Mouse (Mus musculus) layer of hippocampus, adult 9-10 months (tissue): Measurements from ENCODE around the gene Magi2.

Experiments
- DNase-seq: peaks from one replicate; pipeline ENCODE4 v3.0.0; 2022; ENCODE audit warnings: low spot score

The Magi2 gene

DNA sequence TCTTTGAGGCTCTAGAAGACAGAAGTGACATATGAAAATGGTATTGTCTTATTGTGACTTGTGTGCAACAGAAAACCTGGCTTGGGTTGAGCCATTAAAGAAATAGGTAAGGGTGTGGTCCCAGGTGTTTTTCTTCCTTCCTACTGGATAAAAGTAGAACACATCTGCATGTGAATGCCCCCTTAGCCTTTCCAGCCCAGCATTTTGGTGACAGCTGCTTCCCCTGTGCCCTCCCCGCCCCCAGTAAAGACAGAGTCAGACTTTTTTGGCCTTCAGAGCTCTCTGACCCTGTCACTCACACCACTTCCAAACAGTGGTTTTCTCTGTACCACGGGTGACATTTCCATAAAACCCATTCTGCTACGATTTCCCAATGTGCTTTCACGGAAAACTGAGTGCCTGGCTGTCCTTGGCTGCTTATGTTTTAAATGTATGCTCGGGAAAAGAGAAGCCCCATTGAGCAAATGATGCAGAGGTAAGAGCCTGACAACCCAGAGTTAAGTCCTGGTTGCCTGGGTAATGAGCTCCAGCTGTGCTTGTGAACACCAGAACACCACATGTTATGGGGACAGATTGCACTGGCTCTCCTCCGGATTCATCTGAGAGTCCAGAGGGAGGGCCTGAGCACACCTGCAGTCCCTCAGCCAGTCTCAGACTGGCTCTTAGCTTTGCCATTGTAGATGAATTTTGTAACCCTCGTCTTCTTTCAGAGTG is 1377.1 kb downstream of the Magi2 start:
- no peak for DNase-seq

GRCm38 (mm10) chr5:20606497-20606896 is 1379.7 kb downstream of the Magi2 start:
- DNase-seq = no peak

DNA sequence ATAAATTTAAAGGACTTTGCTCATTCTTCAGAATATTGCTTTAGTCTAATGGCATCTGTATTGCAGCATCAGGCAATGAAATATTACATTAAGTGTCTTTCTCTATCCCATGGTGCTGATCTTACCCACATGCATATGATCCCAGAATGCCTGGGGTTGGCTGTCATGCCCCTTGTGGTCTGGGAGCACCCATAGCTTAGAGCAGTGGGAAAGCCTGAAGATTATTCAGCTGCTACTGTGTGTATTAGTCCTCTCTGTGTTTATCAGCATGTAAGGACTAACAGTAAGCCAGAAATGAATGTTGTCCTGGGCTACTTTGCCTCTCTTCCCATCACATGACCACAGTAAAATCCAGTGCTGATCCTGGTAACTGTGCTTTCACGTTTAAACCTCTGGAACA is 1380.7 kb downstream of the Magi2 start:
- no peak for DNase-seq

DNA sequence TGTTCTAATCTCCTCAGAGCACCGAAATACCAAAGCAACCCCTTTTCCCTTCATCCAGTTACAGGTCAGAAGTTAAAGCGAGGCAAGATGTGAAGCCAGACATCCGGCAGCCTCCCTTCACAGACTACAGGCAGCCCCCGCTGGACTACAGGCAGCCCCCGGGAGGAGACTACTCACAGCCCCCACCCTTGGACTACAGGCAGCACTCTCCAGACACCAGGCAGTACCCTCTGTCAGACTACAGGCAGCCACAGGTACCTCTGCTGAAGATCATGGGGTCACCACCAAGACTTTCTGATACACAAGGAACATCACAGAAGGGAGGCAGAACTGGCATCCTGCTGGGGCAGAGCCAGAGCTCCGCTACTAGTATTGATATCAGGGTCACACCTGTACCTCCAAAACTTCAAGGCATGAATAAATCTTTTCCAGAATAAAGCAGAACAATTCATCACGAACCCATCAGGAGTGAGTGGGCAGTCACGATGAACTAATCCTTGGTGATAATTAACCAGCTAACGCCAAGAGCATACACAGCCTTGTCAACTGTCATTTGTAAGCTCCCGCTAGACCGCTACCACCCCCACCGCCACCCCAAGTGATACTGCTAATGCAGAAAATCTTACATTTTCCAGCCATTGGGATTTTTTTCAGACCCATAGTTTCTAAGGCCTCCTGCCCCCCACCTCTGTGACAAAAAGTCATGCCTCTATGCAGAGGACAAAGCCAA is 1382.5 kb downstream of the Magi2 start:
- no peak for DNase-seq

DNA sequence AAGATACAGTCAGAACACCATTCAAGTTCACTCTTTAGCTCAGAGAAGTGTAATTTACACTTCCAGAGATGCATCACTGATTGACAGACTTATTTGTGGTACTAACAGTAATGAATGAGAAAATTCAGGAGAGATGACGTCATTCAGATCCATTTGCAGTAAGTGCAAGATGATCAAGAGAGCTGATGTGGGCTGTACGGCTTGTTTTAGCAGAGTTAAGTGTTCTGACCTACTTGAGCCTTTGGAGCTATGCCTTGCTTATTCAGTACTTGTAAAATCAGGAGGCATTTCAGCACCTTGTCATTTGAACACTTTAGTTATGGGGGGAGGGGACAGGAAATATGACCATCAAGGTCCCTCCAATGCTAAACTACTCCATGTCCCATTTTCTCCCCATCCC is 1383.8 kb downstream of the Magi2 start:
- no peak for DNase-seq

- DNase-seq = no peak
Measured at GRCm38 (mm10) chr5:20612616-20613015, 1385.8 kb downstream of the Magi2 start.

- no peak for DNase-seq
Measured at GRCm38 (mm10) chr5:20614891-20615290, 1388.1 kb downstream of the Magi2 start.

- no peak for DNase-seq
Measured at GRCm38 (mm10) chr5:20620596-20621511, 1394.0 kb downstream of the Magi2 start.

- no peak for DNase-seq
Measured at GRCm38 (mm10) chr5:20622417-20622816, 1395.6 kb downstream of the Magi2 start.

DNA sequence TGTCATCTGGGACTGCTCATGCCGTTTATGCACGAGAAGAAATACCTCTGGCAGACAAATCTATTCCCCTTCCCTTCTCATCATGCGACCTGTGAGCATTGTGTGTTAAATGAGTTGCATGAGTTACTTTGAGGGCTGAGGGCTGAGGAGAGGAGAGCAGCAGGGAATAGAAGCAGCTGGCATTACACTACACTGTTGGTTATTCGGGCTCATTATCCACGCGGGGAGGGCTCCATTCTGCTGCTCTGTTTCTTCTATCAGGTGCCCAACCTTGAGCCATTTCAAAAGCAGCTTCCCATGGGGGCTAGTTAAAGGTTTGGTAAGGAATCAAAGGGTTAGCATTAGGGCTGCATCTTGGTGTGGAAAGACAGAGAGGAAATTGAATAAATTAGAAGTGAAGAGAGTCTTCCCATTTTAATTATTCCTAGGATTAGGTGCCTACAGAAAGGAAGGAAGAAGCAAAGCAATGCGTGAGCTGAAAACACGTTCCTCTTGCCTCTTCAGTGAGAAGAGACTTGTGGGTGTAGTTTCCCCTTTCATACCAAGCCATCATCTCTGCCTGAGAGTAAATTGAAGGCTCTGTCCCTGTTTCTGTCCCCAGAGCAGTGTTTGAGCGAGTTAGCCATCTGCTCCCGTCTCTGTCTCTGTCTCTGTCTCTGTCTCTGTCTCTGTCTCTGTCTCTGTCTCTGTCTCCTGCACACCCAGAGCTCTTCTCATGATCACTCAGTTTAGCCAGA is 1396.2 kb downstream of the Magi2 start:
- DNase-seq = no peak

- no peak for DNase-seq
Measured at GRCm38 (mm10) chr5:20625117-20625516, 1398.3 kb downstream of the Magi2 start.

DNA sequence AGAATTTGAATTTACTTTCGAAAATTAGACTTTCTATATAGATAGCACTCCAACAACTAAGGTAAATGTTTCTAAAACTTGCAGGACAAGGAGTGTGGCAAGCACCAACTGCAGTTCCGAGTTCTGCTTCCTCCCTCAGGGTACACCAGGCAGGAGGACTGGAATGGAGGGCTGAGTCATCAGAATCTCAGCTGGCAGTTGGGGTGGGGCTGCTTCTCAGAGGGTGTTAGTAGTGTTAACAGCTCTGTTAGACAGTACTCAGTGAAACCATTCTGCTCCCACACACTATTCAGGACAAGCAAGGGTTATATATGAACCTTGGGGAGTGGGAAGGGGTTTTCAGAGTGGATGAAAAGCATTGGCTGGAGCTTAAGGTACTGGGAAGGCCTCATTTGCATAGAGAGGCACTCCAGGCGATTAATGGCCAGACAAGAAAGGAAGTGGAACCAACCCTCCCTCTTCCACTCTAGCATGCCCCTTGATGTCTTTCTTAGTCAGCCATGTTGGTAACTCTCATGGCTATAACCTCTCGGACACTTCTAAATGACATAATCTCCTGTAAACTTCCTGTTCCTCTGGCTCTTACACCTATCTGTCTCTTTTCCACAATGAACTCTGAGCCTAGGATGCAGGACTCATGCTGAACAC is 1402.2 kb downstream of the Magi2 start:
- DNase-seq = no peak

DNA sequence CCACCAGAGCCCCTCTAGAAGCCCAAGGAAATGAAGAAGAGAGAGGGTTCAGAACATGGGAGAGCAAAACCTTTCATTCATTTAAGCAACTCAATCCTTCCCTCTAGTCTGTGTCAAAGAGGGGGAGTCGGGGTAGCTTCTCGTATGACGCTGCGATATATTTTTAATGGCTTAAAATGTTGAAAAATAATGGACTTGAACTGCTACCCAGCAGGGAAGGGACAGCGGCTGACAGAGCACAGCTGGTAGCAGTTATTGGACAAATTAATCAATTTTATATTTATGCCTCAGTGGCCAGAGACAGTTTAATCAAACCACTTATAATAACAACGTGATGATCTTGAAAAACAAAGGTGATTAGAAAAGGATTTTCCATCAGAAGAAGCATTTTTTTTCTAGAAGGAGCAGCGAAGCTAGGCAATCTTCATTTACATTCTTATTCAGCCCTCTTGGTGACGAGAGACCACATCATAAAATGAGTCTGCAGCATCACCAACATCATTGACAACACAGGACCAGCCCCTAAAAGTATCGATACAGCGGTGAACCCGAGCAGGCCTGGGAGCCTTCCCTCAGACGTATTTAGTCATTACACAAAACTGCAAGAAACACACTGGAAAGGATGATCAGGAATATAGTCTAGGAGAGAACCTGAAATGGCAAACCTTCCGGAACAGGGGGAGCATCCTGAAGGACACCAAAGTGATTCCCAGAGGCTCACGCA is 1407.4 kb downstream of the Magi2 start:
- no peak for DNase-seq

DNA sequence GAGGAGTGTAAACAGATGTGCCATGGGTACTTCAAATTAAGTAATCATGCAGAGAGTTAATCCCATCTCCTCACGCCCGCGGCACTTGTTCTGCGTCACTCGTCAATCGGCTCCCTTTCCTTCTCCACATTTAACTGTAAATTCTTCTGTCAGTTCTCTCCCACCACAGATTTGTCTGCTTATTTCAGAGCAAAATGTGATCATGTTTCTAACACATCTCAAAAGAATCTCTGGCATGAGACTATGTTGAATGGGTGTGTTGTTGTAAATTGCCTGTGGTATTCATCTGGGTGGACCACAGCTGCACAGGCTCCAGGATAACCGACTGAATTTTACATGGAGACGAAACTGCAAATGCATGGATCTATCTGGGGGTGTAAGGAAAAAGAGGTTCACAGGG is 1408.0 kb downstream of the Magi2 start:
- DNase-seq = no peak

DNA sequence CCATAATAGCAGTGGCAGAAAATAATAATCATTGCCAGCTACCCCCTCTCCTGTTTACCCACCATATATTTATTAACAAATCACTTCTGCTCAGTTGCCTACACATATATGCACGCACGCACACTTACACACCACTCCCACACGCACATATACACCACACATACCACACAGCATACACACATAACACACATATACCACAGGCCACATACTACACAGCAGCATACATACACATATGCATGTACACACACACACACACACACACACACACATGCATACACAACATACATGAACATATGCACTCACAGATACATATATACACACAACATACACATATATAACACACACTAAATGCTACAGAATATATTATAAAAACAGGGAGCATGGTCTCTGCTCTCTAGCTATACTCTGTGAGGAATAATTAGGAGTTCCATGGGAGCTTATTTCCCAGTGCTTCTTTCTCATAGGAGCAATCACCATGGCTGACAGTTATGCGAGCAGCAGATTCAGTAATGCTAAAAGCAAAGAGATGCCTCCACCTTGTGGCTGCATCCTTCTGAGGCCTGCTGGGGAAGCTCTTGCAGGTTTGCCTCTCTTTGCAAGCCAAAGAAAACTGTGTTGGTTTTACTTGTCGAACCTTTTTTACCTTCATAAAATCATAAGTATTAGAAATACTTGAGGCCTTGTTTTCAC is 1410.6 kb downstream of the Magi2 start:
- no peak for DNase-seq

DNA sequence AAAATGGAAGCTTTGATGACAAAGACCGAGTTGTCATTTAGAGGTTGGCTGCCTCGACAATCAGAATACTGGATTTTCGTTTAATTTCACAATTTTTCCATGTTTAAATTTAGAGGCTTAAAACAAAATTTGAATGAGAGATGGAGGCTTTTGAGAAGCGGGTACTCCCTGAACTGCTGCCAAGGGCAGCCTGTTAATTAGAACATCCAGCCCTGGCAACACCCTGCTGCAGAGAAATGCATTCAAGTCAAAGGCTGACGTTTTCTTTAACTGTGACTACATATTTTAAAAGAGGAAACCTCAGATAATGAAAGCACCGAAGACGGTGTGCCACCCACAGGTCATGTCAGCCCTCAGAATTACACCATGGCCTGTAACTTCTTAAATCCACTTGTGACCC is 1415.4 kb downstream of the Magi2 start:
- no peak for DNase-seq

DNA sequence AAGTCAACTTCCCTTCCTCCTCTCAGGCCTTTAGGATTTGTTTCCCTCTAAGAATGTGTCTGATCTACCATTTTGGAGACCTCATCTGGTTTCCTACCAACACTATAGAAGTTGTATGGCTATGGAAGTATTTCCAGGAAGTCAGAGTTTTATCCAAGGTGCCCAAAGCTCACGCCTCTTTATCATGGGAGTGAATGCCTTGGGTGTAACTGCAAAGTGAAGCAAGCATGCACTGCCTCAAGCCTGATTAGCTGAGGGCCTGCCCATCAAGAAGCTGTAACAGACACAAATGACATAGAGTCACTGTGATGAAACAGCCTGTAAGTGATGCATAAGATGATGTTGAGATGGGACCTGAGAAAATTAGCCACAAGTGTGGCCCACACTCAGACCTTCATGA is 1416.9 kb downstream of the Magi2 start:
- DNase-seq = no peak

DNA sequence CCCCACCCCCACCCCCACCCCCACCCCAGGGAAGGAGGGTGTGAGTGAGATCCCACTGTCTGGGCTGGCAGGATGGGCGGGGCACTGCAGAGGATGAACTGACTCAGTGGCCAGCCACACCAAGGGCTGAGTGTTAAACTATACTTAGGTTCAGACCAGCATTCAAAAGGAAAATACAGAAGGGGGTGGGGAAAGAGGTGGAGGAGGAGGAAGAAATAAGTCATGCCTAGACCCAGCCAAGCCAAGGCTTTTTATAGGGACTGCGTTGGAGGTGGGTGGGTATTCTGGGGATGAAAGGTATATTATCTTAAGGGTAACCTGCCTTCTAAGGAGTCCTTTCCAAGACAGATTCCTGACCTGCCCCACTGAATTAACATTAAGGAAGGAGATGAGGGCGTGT is 1420.1 kb downstream of the Magi2 start:
- DNase-seq = no peak

- no peak for DNase-seq
Measured at GRCm38 (mm10) chr5:20653425-20654185, 1426.8 kb downstream of the Magi2 start.
